Mouse (Mus musculus) cortical plate, adult 2 months (tissue): ENCODE results near the gene Cntn5. TPM values are rescaled to one million over a fixed set of nuclear protein-coding genes. Genes with fewer than 3 reads are reported as not detected.

Source experiments
- H3K27ac ChIP-seq: fragments of 200-500 bp; 2 replicates; pipeline ENCODE4 v1.5.1; 2012; ENCODE audit warnings: low read length, control low read depth, inconsistent platforms; ENCODE audit not compliant: insufficient read depth
- H3K4me1 ChIP-seq: fragments of 200-500 bp; 2 replicates; pipeline ENCODE4 v1.6.1; 2011; ENCODE audit warnings: low read length; ENCODE audit not compliant: control insufficient read depth, insufficient read depth
- H3K4me3 ChIP-seq: fragments of 200-500 bp; 2 replicates; pipeline ENCODE4 v1.5.1; 2011; ENCODE audit warnings: mild to moderate bottlenecking, low read length, control low read depth; ENCODE audit not compliant: insufficient read depth
- CTCF ChIP-seq: fragments of 200-500 bp; IDR thresholded peaks from 2 replicates; pipeline ENCODE4 v1.5.1; 2011; ENCODE audit warnings: mild to moderate bottlenecking, control low read depth, low read length; ENCODE audit not compliant: insufficient read depth; ENCODE audit errors: extremely low read depth
- POLR2A ChIP-seq: fragments of 200-500 bp; IDR thresholded peaks from 2 replicates; pipeline ENCODE4 v1.6.1; 2011; ENCODE audit warnings: mild to moderate bottlenecking, low read length, control low read depth; ENCODE audit not compliant: insufficient read depth; ENCODE audit errors: extremely low read depth
- polyA plus RNA-seq: library from polyadenylated mRNA; depleted of rRNA; stranded (reverse); fragments of >200 nt; gene quantifications from 2 replicates; pipeline ENCODE4 v1.2.3, GENCODE M21; 2012

Gene Cntn5
- polyA plus RNA-seq, 1 experiment: 4.4 TPM

DNA sequence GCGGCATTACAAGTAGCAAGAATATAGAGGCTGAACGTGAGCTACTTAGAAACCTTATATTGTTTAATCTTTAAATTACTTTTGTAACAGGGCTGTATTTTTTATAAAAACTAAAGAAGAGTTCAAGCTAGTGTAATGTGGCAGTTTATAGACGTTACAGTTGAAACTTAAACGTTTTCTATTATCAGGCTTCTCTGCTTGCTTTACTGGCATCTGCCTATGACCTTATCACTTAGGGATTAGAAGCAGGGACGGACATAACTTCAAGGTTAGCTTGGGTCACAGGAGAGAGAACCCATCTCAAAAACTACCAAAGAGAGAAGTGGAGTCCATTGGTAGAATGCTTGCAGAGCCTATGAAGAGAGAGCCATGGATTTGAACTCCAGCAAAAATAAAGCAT lies 372.3 kb downstream of the Cntn5 start:
- Histone ChIP-seq H3K4me1 (no peaks in the 10 kb centered on the region), H3K4me3 (no peak overlapping the region), H3K27ac (no peak overlapping the region)
- TF ChIP-seq POLR2A (no peak), CTCF (no peak)

- H3K4me1 ChIP-seq: no peaks in the 10 kb centered on the region
- TF ChIP-seq POLR2A (no peak), CTCF (no peak)
- no peak overlapping the region for H3K27ac ChIP-seq
Measured at GRCm38 (mm10) chr9:10531087-10531486, 373.5 kb downstream of the Cntn5 start.

GRCm38 (mm10) chr9:10529528-10529927 lies 375.0 kb downstream of the Cntn5 start:
- H3K4me1 ChIP-seq: no peaks in the 10 kb centered on the region
- no peak overlapping the region for H3K27ac ChIP-seq
- TF ChIP-seq CTCF: no peak
- TF ChIP-seq POLR2A: no peak
- no peak overlapping the region for H3K4me3 ChIP-seq

More at GRCm38 (mm10) chr9:10531087-10531486, 373.5 kb downstream of the Cntn5 start:
- H3K4me3 ChIP-seq: no peak overlapping the region

- Histone ChIP-seq H3K4me3 (no peak overlapping the region), H3K27ac (no peak overlapping the region), H3K4me1 (no peaks in the 10 kb centered on the region)
- TF ChIP-seq CTCF: no peak
- no peak for TF ChIP-seq POLR2A
Measured at GRCm38 (mm10) chr9:10529113-10529512, 375.5 kb downstream of the Cntn5 start.

GRCm38 (mm10) chr9:10528692-10529091 lies 375.9 kb downstream of the Cntn5 start:
- no peak for TF ChIP-seq CTCF
- TF ChIP-seq POLR2A: no peak

DNA sequence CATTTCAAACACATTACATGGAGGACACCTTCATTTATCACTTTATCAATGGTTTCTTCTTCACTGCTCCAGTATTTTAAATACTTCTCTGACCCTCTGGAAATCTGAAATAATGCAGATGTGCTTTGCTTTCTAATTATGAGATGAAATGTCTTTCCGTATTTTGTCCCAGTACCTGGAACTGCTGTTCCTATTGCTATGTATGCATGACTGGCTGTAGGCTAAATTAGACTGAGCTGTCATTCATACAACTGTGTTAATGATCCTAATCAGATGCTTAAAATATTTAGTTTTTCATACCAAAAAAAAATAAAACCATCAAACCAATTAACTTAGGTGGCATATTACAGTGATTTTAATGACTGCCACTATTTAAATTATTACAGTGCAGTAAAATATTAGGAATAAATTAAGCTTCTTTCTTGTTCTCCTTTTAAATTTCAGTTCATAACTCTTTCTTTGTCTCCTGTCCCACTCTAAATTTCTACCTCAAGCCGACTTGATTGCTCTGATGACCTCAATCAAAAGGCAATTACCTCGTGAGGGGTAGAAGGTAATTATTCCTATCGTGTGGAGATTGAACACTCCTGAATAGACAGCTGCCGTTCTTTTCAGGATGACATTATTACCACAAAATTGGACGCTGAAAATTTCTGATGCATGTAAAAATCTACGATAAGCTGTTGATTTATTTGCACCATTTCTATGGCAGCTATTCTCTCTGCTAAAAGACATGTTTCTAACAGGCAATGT lies 378.5 kb downstream of the Cntn5 start:
- no peak overlapping the region for H3K4me3 ChIP-seq
- H3K4me1 ChIP-seq: no peaks in the 10 kb centered on the region
- TF ChIP-seq POLR2A (no peak), CTCF (no peak)
- no peak overlapping the region for H3K27ac ChIP-seq

More at GRCm38 (mm10) chr9:10528692-10529091, 375.9 kb downstream of the Cntn5 start:
- Histone ChIP-seq H3K4me3 (no peak overlapping the region), H3K27ac (no peak overlapping the region), H3K4me1 (no peaks in the 10 kb centered on the region)

DNA sequence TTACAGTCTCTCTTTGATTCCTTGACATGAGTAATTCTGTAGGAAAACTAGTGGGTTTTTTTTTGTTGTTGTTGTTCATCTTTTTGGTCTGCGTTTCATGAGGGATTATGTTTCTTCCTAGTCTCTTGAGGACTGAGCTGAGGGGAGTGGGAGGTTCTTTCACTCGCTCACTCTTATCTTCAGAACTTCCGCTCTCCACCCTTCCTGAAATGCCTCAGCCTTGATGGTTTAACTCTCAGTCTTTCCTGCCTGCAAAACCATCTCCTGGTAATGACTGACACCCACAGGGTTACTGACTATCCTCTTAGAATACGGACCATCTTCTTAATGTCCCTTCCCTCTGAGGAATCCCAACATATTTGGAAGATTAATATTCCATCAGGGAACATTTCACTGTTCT lies 382.0 kb downstream of the Cntn5 start:
- no peak overlapping the region for H3K27ac ChIP-seq
- H3K4me3 ChIP-seq: no peak overlapping the region
- H3K4me1 ChIP-seq: no peaks in the 10 kb centered on the region
- TF ChIP-seq CTCF: no peak
- no peak for TF ChIP-seq POLR2A

DNA sequence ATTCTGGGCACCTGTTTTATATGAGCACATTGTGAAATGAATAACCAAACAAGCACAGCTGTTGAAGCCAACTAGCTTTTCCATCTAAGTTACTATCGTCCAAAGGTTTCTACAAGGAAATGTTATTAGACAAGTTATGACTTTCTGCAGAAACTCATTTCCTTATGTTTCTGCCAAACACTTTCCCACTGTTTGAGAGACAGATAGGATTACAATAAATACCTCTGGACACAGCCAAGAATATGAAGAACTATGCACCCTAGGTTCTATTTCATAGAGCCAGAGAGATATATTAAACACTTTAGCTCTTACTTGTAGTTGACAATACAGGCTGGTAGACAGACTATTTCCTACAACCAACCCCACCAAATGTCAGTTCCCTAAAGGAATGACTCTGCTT lies 383.5 kb downstream of the Cntn5 start:
- Histone ChIP-seq H3K4me1 (no peaks in the 10 kb centered on the region), H3K27ac (no peak overlapping the region), H3K4me3 (no peak overlapping the region)
- TF ChIP-seq CTCF (no peak), POLR2A (no peak)

GRCm38 (mm10) chr9:10492243-10492642 lies 412.3 kb downstream of the Cntn5 start:
- Histone ChIP-seq H3K27ac (no peak overlapping the region), H3K4me1 (no peaks in the 10 kb centered on the region), H3K4me3 (no peak overlapping the region)
- TF ChIP-seq POLR2A (no peak), CTCF (no peak)

- no peak overlapping the region for H3K27ac ChIP-seq
- H3K4me1 ChIP-seq: no peaks in the 10 kb centered on the region
- H3K4me3 ChIP-seq: no peak overlapping the region
- TF ChIP-seq CTCF (no peak), POLR2A (no peak)
Measured at GRCm38 (mm10) chr9:10471484-10472125, 433.0 kb downstream of the Cntn5 start.
